In the genomic region with DNA sequence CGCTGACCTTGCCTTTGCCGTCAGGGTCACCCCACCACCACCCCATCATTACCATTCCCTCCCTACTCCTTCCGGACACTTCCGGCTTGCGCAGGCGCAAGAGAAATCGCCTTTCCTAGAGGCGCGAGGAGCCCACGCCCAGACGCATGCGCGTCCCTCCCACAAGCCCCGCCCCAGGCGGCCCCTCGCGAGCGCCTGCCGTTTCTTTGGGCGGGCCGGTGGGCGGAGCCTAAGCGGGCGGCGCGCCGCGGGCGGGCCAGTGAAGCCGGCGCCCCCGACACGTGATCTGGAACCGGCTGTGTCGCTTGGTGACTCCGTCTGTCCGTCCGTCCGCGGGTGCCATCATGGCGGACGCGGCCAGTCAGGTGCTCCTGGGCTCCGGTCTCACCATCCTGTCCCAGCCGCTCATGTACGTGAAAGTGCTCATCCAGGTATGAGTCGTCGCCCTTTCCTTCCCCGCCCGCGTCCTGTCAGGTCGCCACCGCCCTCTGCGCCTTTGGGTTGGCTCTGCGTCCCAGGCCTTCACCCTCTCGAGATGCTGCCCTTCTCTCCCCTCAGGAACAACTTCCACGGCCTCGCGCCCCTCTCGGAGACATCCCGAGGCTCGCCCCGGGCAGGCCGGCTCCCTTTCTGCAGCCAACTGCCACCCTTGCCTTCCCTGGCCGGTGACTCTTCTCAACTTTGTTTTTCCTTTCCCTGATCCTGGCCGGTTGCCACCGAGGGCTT, we compare ENCODE assay signal across 7 mouse cellular contexts. TPM values are rescaled to one million over a fixed set of nuclear protein-coding genes. Genes with fewer than 3 reads are reported as not detected.
DNase-seq lines count a peak whose midpoint lies in the region; ATAC-seq lines count a peak whose summit lies in the region.

A gene (plus strand): TSS at position 201 of the 726 bp plus-strand sequence.

- peak within 1 kb of the TSS; percentile 88 for H3K4me3 ChIP-seq in intestine, embryonic 16.5 days (ENCODE audit: low read length)
- H3K4me3 ChIP-seq in midbrain, embryonic 11.5 days (ENCODE audit: low read depth, low read length), result peak within 1 kb of the TSS; percentile 73

- DNase-seq in adrenal gland, adult 8-10 months, result peak; percentile 98
- DNase-seq in embryo, embryonic 9.5 days (ENCODE audit: extremely low spot score), result peak; percentile 98
- DNase-seq in gastrocnemius, postnatal 4 days (ENCODE audit: low spot score in 2 of 2), result peak; percentile 99
- DNase-seq in left cerebral cortex, postnatal 36 days (ENCODE audit: low spot score in 2 of 2), result peak; percentile 97 to 99
- DNase-seq in midbrain, embryonic 11.5 days (ENCODE audit: low spot score, missing footprints), result peak; percentile 100
- DNase-seq in skeletal muscle tissue, adult 2 months (ENCODE audit: low read depth, low spot score), result peak; percentile 99

- peak within 1 kb of the TSS; percentile 85 for H3K9ac ChIP-seq in intestine, embryonic 16.5 days (ENCODE audit: low read depth, low read length)
- H3K9ac ChIP-seq in midbrain, embryonic 11.5 days (ENCODE audit: low read length), result peak within 1 kb of the TSS; percentile 83

- intact Hi-C loops in left cerebral cortex, postnatal 36 days (cut with DNase I), result loop anchor here (5.0 kb wide), 1 partner anchor 70 kb away; no protein-coding TSS in a partner anchor

- H3K27me3 ChIP-seq in intestine, embryonic 16.5 days (replicated peaks; ENCODE audit: control insufficient read depth, insufficient read depth, low read length), result no peaks in the 10 kb centered on the region
- no peaks in the 10 kb centered on the region for H3K27me3 ChIP-seq in midbrain, embryonic 11.5 days (ENCODE audit: control insufficient read depth, insufficient read depth, low read length)

- H3K9me3 ChIP-seq in intestine, embryonic 16.5 days (ENCODE audit: control insufficient read depth, low read length), result no peaks in the 10 kb centered on the region
- H3K9me3 ChIP-seq in midbrain, embryonic 11.5 days (ENCODE audit: control insufficient read depth, low read length), result no peaks in the 10 kb centered on the region

- peaks cover 5% of the 10 kb centered on the region; the same call in 1 of the 2 replicates for H3K4me1 ChIP-seq in intestine, embryonic 16.5 days (ENCODE audit: control insufficient read depth, insufficient read depth, low read length)
- H3K4me1 ChIP-seq in midbrain, embryonic 11.5 days (ENCODE audit: control insufficient read depth, insufficient read depth, low read length), result peaks cover 11% of the 10 kb centered on the region; the same call in 1 of the 2 replicates

- H3K36me3 ChIP-seq in intestine, embryonic 16.5 days (ENCODE audit: control insufficient read depth, insufficient read depth, low read length), result no peaks in the 10 kb centered on the region
- H3K36me3 ChIP-seq in midbrain, embryonic 11.5 days (ENCODE audit: control insufficient read depth, insufficient read depth, low read length), result peaks cover 10% of the 10 kb centered on the region

- H3K27ac ChIP-seq in intestine, embryonic 16.5 days (ENCODE audit: low read length), result peak within 1 kb of the TSS; percentile 87
- H3K27ac ChIP-seq in midbrain, embryonic 11.5 days (ENCODE audit: low read depth, low read length), result peak within 1 kb of the TSS; percentile 60; the same call in 1 of the 2 replicates

- 0% methylated on average over 66 of the region's 67 CpGs for WGBS in intestine, embryonic 16.5 days
- 0% methylated on average over 63 of the region's 67 CpGs for WGBS in midbrain, embryonic 11.5 days

- ATAC-seq in intestine, embryonic 16.5 days, result peak; percentile 95
- peak; percentile 99 for ATAC-seq in midbrain, embryonic 11.5 days (ENCODE audit: low FRiP score)

- H3K4me2 ChIP-seq in intestine, embryonic 16.5 days (ENCODE audit: low read depth, low read length), result peak within 1 kb of the TSS; percentile 78
- H3K4me2 ChIP-seq in midbrain, embryonic 11.5 days, result peak within 1 kb of the TSS; percentile 59

RNA-seq across cellular contexts. Expression of the gene that starts here (rescaled TPM):
- total RNA-seq in adrenal gland, adult 8-10 months (2022), result 100 to 1,000 TPM; 136 to 235 (median 166) TPM
- total RNA-seq in gastrocnemius, postnatal 4 days (2021), result 100 to 1,000 TPM; 116 to 138 TPM
- polyA plus RNA-seq in intestine, embryonic 16.5 days (2015; fragmentation: Nextera tagmentation; extraction: Ambion mirVana), result 409 and 416 TPM in 2 replicates
- 100 to 1,000 TPM in 1 of 2 experiments, 10 to 100 TPM in 1; 97.5 to 124 TPM for total RNA-seq in left cerebral cortex, postnatal 36 days (2021)
- 257 and 260 TPM in 2 replicates for polyA plus RNA-seq in midbrain, embryonic 11.5 days (2014; fragmentation: Nextera tagmentation; extraction: Ambion mirVana)

Comparison
In these comparisons a context has a peak if more than half of its experiments do, and no peak if none do; other contexts are left out.
1. Peak in every context shown above with its lines: DNase-seq, ATAC-seq, H3K4me3 ChIP-seq and H3K27ac ChIP-seq.